ENCODE assay signal across 1 mouse cellular context in the genomic region with DNA sequence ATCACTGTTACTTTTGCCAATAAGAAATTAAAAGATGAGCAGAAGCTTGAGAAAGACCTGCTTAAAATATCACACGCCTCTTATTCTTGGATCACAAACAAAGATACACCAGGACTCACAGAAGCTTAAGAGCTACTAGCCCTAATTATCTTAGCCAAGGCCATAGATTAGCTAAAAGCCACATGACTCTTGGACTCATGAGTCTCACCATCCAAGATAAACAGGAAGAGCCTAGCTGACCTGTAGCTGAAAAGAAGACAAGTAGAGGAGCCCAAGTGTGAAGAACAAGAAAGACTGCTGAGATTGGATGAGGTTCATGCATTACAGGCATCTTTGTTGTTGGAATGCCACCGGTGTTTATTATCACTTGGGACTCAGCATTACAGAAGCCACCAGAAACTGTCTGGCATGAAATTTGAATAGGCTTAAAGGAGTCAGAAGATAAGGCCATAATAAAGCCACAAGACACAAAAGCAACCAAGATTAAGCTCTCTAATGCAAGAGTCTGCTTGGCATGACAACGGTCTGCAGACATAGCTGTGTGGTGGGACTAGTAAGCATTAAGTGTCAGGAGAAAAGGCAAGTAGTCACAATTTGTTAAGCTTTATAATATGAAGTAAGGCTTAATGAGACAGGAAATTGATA.
TF ChIP-seq lines count a peak whose summit lies in the region.

No protein-coding gene starts in this region.

TF ChIP-seq in MEL, 35 proteins besides CTCF, POLR2A, EP300 and RAD21 (continued from another document):
- no peak for TF ChIP-seq TBP (IDR thresholded peaks at IDR 0.05; ENCODE audit: low read depth, low read length)
- no peak for TF ChIP-seq NRF1 (IDR thresholded peaks at IDR 0.05; ENCODE audit: insufficient read depth, low read depth, low read length, poor library complexity, severe bottlenecking)
- no peak for TF ChIP-seq ELF1 (IDR thresholded peaks at IDR 0.05; ENCODE audit: low read depth, low read length)
- no peak for TF ChIP-seq NELFE (IDR thresholded peaks at IDR 0.05; ENCODE audit: low read depth, low read length)
- TF ChIP-seq TCF12 (IDR thresholded peaks at IDR 0.05; ENCODE audit: low read depth, low read length) = peak; percentile 91
- TF ChIP-seq MAFK (IDR thresholded peaks at IDR 0.05; ENCODE audit: borderline replicate concordance, low read depth, low read length) = peak; percentile 54; the same call in 1 of the 2 replicates
- peak; percentile 46; the same call in 1 of the 2 replicates for TF ChIP-seq MYC (IDR thresholded peaks at IDR 0.05; ENCODE audit: low read depth, low read length)
- TF ChIP-seq USF2 (IDR thresholded peaks at IDR 0.05; ENCODE audit: borderline replicate concordance in 1 of 2, insufficient read depth in 1 of 2, low read depth in 1 of 2, low read length in 2 of 2) = no peak
- peak; percentile 63 for TF ChIP-seq TAL1 (IDR thresholded peaks at IDR 0.05; ENCODE audit: low read length)
- TF ChIP-seq RCOR1 (IDR thresholded peaks at IDR 0.05; ENCODE audit: low read depth, low read length) = peak; percentile 90
- TF ChIP-seq GATA1 (IDR thresholded peaks at IDR 0.05; ENCODE audit: low read depth, low read length) = peak; percentile 88
- TF ChIP-seq POLR2AphosphoS5 (IDR thresholded peaks at IDR 0.05; ENCODE audit: borderline replicate concordance, low read depth, low read length) = no peak
- no peak for TF ChIP-seq CHD1 (IDR thresholded peaks at IDR 0.05; ENCODE audit: low read depth, low read length)
- no peak for TF ChIP-seq JUND (IDR thresholded peaks at IDR 0.05; ENCODE audit: low read depth, low read length)
- TF ChIP-seq MYB (IDR thresholded peaks at IDR 0.05; ENCODE audit: low read depth, low read length) = peak; percentile 38; the same call in 1 of the 2 replicates
- no peak for TF ChIP-seq SIN3A (IDR thresholded peaks at IDR 0.05; ENCODE audit: low read length)
- TF ChIP-seq ETS1 (IDR thresholded peaks at IDR 0.05; ENCODE audit: low read depth, low read length) = peak; percentile 82
- TF ChIP-seq GABPA (IDR thresholded peaks at IDR 0.05; ENCODE audit: low read depth, low read length) = no peak
- TF ChIP-seq MAX (IDR thresholded peaks at IDR 0.05; ENCODE audit: low read length) = peak; percentile 52; the same call in 1 of the 2 replicates
